Mouse (Mus musculus): ENCODE data around the gene Peak1.

GRCm38 (mm10) chr9:56302921-56303465 lies 114.9 kb downstream of the Peak1 start:
- TF ChIP-seq CTCF (IDR thresholded peaks at IDR 0.05; ENCODE audit: extremely low read depth, insufficient read depth, insufficient read length, insufficient replicate concordance) (no peak), POLR2A (IDR thresholded peaks at IDR 0.05; ENCODE audit: low read depth, low read length) (no peak)
